Mouse (Mus musculus): Measurements from ENCODE around the gene Stk35. TPM values are rescaled to one million over a fixed set of nuclear protein-coding genes. Genes with fewer than 3 reads are reported as not detected.

Stk35 gene
- polyA plus RNA-seq, 1 experiment from 2014 or later: 8.8 TPM

DNA sequence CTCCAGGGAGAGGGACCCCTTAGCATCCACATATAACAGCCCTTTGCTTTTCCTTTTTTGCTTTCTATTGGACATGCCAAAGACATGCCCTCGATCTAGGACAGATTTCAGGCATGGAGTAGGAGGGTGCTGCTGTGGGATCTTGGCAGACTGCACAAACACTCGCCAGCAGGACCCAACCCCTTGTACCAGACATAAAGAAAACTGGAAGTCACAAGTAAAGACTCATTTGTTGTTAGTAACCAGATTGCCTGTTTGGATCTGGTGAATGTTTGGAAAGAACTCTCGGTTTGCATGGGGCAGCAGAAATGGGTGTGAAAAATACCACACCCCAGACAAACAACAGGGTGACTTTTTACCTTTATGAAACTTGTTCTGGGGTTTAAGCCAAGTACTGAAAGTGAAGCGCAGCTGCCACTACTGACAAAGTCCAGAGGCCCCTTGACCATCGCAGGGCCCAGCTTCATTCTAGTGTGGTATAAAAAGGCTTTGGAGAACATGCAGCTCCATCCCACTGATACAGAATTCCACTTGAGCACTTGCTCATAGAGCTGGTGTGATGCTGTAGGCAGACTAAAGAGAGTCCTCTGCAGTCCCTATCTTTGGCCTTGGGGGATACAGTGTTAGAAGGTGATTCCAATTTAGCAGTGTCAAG is 17.4 kb downstream of the Stk35 start:
- WGBS: 63% methylated on average over 5 of the region's 5 CpGs
- Histone ChIP-seq H3K4me1 (replicated peaks) (0 out of 2 replicates have a peak, but pooled peaks cover 3% of the 10 kb centered on the region), H3K4me2 (replicated peaks) (no peak overlapping the region), H3K36me3 (no peaks in the 10 kb centered on the region), H3K27me3 (replicated peaks) (no peaks in the 10 kb centered on the region), H3K4me3 (replicated peaks) (no peak overlapping the region), H3K9me3 (no peaks in the 10 kb centered on the region), H3K9ac (no peak overlapping the region), H3K27ac (no peak overlapping the region)
- no peak for ATAC-seq

DNA sequence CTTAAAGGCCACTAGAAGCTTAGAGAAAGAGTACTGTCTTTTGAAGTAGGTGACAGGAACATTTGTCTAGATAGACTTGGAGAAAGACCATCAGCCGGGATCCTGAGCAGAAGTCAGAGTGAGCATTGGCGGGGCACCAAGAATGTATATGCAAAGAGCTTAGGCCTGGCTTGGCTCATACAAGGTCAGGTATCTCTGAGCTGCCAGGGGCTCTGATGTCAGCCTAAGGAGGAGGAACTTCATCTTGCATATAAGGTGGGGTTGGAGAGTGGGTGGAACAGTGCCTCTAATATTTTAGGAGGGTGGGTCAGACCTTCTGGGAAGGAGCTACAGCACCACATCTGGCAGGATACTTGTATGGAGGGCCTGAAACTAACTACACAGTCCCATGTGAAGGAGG is 18.6 kb downstream of the Stk35 start:
- H3K36me3 ChIP-seq: no peaks in the 10 kb centered on the region
- peak; percentile 58 for ATAC-seq
- 0 out of 2 replicates have a peak, but pooled peaks cover 3% of the 10 kb centered on the region for H3K4me1 ChIP-seq (replicated peaks)
- H3K27ac ChIP-seq: no peak overlapping the region
- H3K4me2 ChIP-seq (replicated peaks): no peak overlapping the region
- H3K27me3 ChIP-seq (replicated peaks): no peaks in the 10 kb centered on the region
- H3K4me3 ChIP-seq (replicated peaks): no peak overlapping the region
- no peak overlapping the region for H3K9ac ChIP-seq
- WGBS: 54% methylated on average over 2 of the region's 2 CpGs
- no peaks in the 10 kb centered on the region for H3K9me3 ChIP-seq

DNA sequence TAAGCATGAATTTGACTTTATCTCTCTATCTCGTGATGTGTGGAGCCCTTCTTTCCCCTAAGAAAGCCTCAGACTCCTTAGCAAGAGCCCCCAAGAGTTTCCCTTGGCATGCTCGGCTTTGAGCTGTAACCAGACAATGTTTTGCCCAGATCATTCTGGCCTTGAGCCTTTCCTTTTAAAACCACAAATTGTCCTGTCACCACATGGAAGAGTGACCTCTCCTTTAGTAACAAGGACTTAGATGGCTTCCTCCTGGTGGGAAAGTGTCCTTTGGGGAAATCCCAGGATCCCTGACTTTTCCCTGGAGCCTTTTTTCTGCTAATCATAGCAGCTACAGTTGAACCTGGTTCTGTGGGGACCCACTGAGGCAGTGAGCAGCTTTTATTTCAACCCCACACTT is 19.2 kb downstream of the Stk35 start:
- no peaks in the 10 kb centered on the region for H3K9me3 ChIP-seq
- H3K36me3 ChIP-seq: no peaks in the 10 kb centered on the region; the same call in 1 of the 2 replicates
- H3K4me3 ChIP-seq (replicated peaks): no peak overlapping the region
- 69% methylated on average over 2 of the region's 2 CpGs for WGBS
- 0 out of 2 replicates have a peak, but pooled peaks cover 3% of the 10 kb centered on the region for H3K4me1 ChIP-seq (replicated peaks)
- H3K27ac ChIP-seq: no peak overlapping the region
- ATAC-seq: no peak
- no peak overlapping the region for H3K4me2 ChIP-seq (replicated peaks)
- no peaks in the 10 kb centered on the region for H3K27me3 ChIP-seq (replicated peaks)
- no peak overlapping the region for H3K9ac ChIP-seq

- Histone ChIP-seq H3K9me3 (no peaks in the 10 kb centered on the region), H3K27me3 (replicated peaks) (no peaks in the 10 kb centered on the region), H3K9ac (no peak overlapping the region), H3K4me2 (replicated peaks) (no peak overlapping the region), H3K4me3 (replicated peaks) (no peak overlapping the region), H3K36me3 (no peaks in the 10 kb centered on the region; the same call in 1 of the 2 replicates), H3K27ac (no peak overlapping the region), H3K4me1 (replicated peaks) (0 out of 2 replicates have a peak, but pooled peaks cover 3% of the 10 kb centered on the region)
- no peak for ATAC-seq
- WGBS: 73% methylated on average over 1 of the region's 1 CpGs
Measured at GRCm38 (mm10) chr2:129819951-129820350, 19.6 kb downstream of the Stk35 start.

DNA sequence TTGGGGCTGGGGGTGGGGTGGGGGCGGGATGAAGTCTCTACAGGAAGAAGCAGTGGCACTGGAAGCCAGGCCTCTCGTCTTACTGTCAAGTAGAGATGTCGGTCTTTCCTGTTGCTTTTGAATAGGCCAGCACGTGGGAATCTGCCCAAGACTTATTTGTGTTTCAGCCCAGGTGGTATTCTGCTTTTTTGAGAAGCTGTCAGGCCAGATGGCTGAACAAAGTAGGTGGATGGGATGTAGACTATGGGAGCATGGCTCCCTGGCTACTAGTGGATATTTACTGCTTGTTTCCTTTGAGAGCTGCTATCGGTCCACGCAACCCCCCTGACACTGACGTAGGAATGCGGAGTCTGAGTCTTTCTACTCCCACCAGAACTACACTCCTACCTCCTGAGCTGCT is 20.7 kb downstream of the Stk35 start:
- WGBS: 67% methylated on average over 8 of the region's 8 CpGs
- H3K27me3 ChIP-seq (replicated peaks): no peaks in the 10 kb centered on the region
- ATAC-seq: no peak
- H3K9me3 ChIP-seq: no peaks in the 10 kb centered on the region
- no peaks in the 10 kb centered on the region; the same call in 1 of the 2 replicates for H3K36me3 ChIP-seq
- no peak overlapping the region for H3K4me3 ChIP-seq (replicated peaks)
- H3K4me1 ChIP-seq (replicated peaks): no peaks in the 10 kb centered on the region
- H3K4me2 ChIP-seq (replicated peaks): no peak overlapping the region
- no peak overlapping the region for H3K27ac ChIP-seq
- no peak overlapping the region for H3K9ac ChIP-seq

GRCm38 (mm10) chr2:129821568-129821967 is 21.3 kb downstream of the Stk35 start:
- H3K4me3 ChIP-seq (replicated peaks): no peak overlapping the region
- no peaks in the 10 kb centered on the region for H3K9me3 ChIP-seq
- H3K9ac ChIP-seq: no peak overlapping the region
- no peak for ATAC-seq
- no peak overlapping the region for H3K4me2 ChIP-seq (replicated peaks)
- no peaks in the 10 kb centered on the region; the same call in 1 of the 2 replicates for H3K36me3 ChIP-seq
- H3K27ac ChIP-seq: no peak overlapping the region
- H3K4me1 ChIP-seq (replicated peaks): no peaks in the 10 kb centered on the region
- no peaks in the 10 kb centered on the region for H3K27me3 ChIP-seq (replicated peaks)
- WGBS: 85% methylated on average over 5 of the region's 5 CpGs

DNA sequence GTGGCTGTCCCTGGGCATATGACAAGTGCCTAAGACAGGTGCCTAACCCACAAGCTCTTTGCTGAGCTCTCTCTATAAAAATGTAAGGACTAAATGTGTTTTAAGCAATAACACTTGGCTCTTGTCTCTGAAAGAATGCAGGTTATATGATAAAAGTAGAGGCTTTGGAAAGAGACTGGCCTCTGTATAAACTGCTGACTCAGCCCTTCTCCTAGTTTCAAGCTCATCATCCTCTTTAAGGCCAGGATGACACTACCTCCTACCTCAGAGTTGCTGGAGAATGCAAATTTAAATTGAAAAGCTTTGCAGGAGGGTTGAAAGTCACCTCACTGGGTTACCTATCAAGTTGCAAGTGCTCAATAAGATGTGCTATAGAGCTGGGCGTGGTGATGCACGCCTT is 23.0 kb downstream of the Stk35 start:
- ATAC-seq: no peak
- no peaks in the 10 kb centered on the region for H3K27me3 ChIP-seq (replicated peaks)
- no peak overlapping the region for H3K9ac ChIP-seq
- H3K4me1 ChIP-seq (replicated peaks): no peaks in the 10 kb centered on the region
- no peak overlapping the region for H3K27ac ChIP-seq
- 91% methylated on average over 2 of the region's 2 CpGs for WGBS
- no peak overlapping the region for H3K4me2 ChIP-seq (replicated peaks)
- H3K36me3 ChIP-seq: no peaks in the 10 kb centered on the region; the same call in 1 of the 2 replicates
- H3K4me3 ChIP-seq (replicated peaks): no peak overlapping the region
- H3K9me3 ChIP-seq: no peaks in the 10 kb centered on the region

- H3K9ac ChIP-seq: no peak overlapping the region
- no peak overlapping the region for H3K4me2 ChIP-seq (replicated peaks)
- H3K27me3 ChIP-seq (replicated peaks): no peaks in the 10 kb centered on the region
- no peak overlapping the region for H3K27ac ChIP-seq
- H3K4me3 ChIP-seq (replicated peaks): no peak overlapping the region
- no peaks in the 10 kb centered on the region for H3K4me1 ChIP-seq (replicated peaks)
- H3K36me3 ChIP-seq: peaks cover 4% of the 10 kb centered on the region; the same call in 1 of the 2 replicates
- no peak for ATAC-seq
- WGBS: 92% methylated on average over 6 of the region's 6 CpGs
- no peaks in the 10 kb centered on the region for H3K9me3 ChIP-seq
Measured at GRCm38 (mm10) chr2:129824254-129824653, 23.9 kb downstream of the Stk35 start.

DNA sequence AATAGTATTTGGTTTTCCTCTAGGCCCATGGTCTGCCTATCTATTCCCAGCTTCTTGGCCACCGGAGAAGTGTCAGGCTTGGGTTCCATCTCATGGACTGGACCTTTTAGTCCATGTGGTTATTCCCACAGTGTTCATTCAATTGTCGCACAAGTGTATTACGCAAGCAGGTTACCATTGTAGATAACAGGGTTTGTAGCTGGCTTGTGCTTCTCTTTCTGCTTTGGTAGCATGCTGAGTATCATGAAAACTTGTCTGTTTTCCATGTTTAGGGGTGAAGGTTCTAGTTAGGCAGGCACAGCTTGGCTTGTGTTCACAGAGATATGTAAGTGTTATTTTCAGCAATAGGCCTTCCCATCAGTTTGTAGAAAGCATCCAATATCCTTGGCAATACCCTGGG is 25.8 kb downstream of the Stk35 start:
- Histone ChIP-seq H3K4me1 (replicated peaks) (no peaks in the 10 kb centered on the region), H3K4me2 (replicated peaks) (no peak overlapping the region), H3K4me3 (replicated peaks) (no peak overlapping the region), H3K36me3 (peaks cover 7% of the 10 kb centered on the region; the same call in 1 of the 2 replicates), H3K27me3 (replicated peaks) (no peaks in the 10 kb centered on the region), H3K9ac (no peak overlapping the region), H3K9me3 (no peaks in the 10 kb centered on the region), H3K27ac (no peak overlapping the region)
- 93% methylated on average over 3 of the region's 3 CpGs for WGBS
- no peak for ATAC-seq

GRCm38 (mm10) chr2:129832993-129833392 is 32.7 kb downstream of the Stk35 start:
- H3K4me3 ChIP-seq (replicated peaks): no peak overlapping the region
- ATAC-seq: no peak
- 74% methylated on average over 4 of the region's 4 CpGs for WGBS
- H3K4me2 ChIP-seq (replicated peaks): no peak overlapping the region
- H3K9me3 ChIP-seq: no peaks in the 10 kb centered on the region
- no peak overlapping the region for H3K27ac ChIP-seq
- H3K27me3 ChIP-seq (replicated peaks): no peaks in the 10 kb centered on the region
- H3K36me3 ChIP-seq: peaks cover 7% of the 10 kb centered on the region; the same call in 1 of the 2 replicates
- no peaks in the 10 kb centered on the region for H3K4me1 ChIP-seq (replicated peaks)
- no peak overlapping the region for H3K9ac ChIP-seq

GRCm38 (mm10) chr2:129834221-129834620 is 33.9 kb downstream of the Stk35 start:
- no peak overlapping the region for H3K4me2 ChIP-seq (replicated peaks)
- no peaks in the 10 kb centered on the region for H3K27me3 ChIP-seq (replicated peaks)
- H3K4me1 ChIP-seq (replicated peaks): no peaks in the 10 kb centered on the region
- 0 out of 2 replicates have a peak, but pooled peaks cover 3% of the 10 kb centered on the region for H3K36me3 ChIP-seq
- ATAC-seq: no peak
- H3K9me3 ChIP-seq: no peaks in the 10 kb centered on the region
- no peak overlapping the region for H3K27ac ChIP-seq
- H3K9ac ChIP-seq: no peak overlapping the region
- H3K4me3 ChIP-seq (replicated peaks): no peak overlapping the region
- 77% methylated on average over 1 of the region's 1 CpGs for WGBS

GRCm38 (mm10) chr2:129834881-129835280 is 34.6 kb downstream of the Stk35 start:
- H3K4me3 ChIP-seq (replicated peaks): no peak overlapping the region
- no peaks in the 10 kb centered on the region for H3K9me3 ChIP-seq
- H3K36me3 ChIP-seq: 0 out of 2 replicates have a peak, but pooled peaks cover under 1% of the 10 kb centered on the region
- no peak overlapping the region for H3K9ac ChIP-seq
- H3K4me2 ChIP-seq (replicated peaks): no peak overlapping the region
- WGBS: 81% methylated on average over 6 of the region's 6 CpGs
- H3K4me1 ChIP-seq (replicated peaks): no peaks in the 10 kb centered on the region
- ATAC-seq: no peak
- H3K27ac ChIP-seq: no peak overlapping the region
- H3K27me3 ChIP-seq (replicated peaks): no peaks in the 10 kb centered on the region

- WGBS: 50% methylated on average over 1 of the region's 1 CpGs
Measured at GRCm38 (mm10) chr2:129836921-129837320, 36.6 kb downstream of the Stk35 start.

More at GRCm38 (mm10) chr2:129836921-129837320, 36.6 kb downstream of the Stk35 start:
- no peak overlapping the region for H3K27ac ChIP-seq
- no peak for ATAC-seq
- H3K4me3 ChIP-seq (replicated peaks): no peak overlapping the region
- no peaks in the 10 kb centered on the region for H3K36me3 ChIP-seq
- H3K9ac ChIP-seq: no peak overlapping the region
- H3K9me3 ChIP-seq: no peaks in the 10 kb centered on the region
- no peaks in the 10 kb centered on the region for H3K27me3 ChIP-seq (replicated peaks)
- H3K4me2 ChIP-seq (replicated peaks): no peak overlapping the region
- H3K4me1 ChIP-seq (replicated peaks): no peaks in the 10 kb centered on the region
